Mouse (Mus musculus): ENCODE measurements at regions not wholly inside any gene's neighbourhood (a gene's known extent, or its start where the extent isn't known, plus 50 kb on each side); places are given as distances from the start of the nearest gene placed in this dataset.
A peak's percentile ranks its signal among the peaks of the same experiment; 100 is the strongest.

- no peak for DNase-seq (ENCODE audit: extremely low spot score in 1 of 2, low spot score in 2 of 2)
- TF ChIP-seq CTCF (IDR thresholded peaks at IDR 0.05): no peak
- Histone ChIP-seq H3K27ac (no peak overlapping the region), H3K4me3 (no peak overlapping the region)
- intact Hi-C loops (cut with DNase I): no loop called here
These were observed 101.9 kb upstream of the Lhx1 start for GRCm38 (mm10) chr11:84627259-84627658.

- intact Hi-C loops (cut with DNase I): no loop called here
- H3K27ac ChIP-seq: no peak overlapping the region
- H3K4me3 ChIP-seq: no peak overlapping the region
- no peak for DNase-seq (ENCODE audit: extremely low spot score in 1 of 2, low spot score in 2 of 2)
- no peak for TF ChIP-seq CTCF (IDR thresholded peaks at IDR 0.05)
These were observed 98.8 kb upstream of the Lhx1 start for GRCm38 (mm10) chr11:84624100-84624499.

- intact Hi-C loops (cut with DNase I): no loop called here
- no peak for TF ChIP-seq CTCF (IDR thresholded peaks at IDR 0.05)
- Histone ChIP-seq H3K27ac (no peak overlapping the region), H3K4me3 (no peak overlapping the region)
- DNase-seq (ENCODE audit: extremely low spot score in 1 of 2, low spot score in 2 of 2): no peak
These were observed 94.4 kb upstream of the Lhx1 start for GRCm38 (mm10) chr11:84619713-84620112.

- H3K27ac ChIP-seq: no peak overlapping the region
- no peak for DNase-seq (ENCODE audit: extremely low spot score in 1 of 2, low spot score in 2 of 2)
- TF ChIP-seq CTCF (IDR thresholded peaks at IDR 0.05): peak; percentile 14; the same call in 1 of the 2 replicates
- intact Hi-C loops (cut with DNase I): no loop called here
- H3K4me3 ChIP-seq: no peak overlapping the region
These were observed 93.2 kb upstream of the Lhx1 start for GRCm38 (mm10) chr11:84618576-84618975.

- no peak for DNase-seq (ENCODE audit: extremely low spot score in 1 of 2, low spot score in 2 of 2)
- no peak overlapping the region for H3K27ac ChIP-seq
- intact Hi-C loops (cut with DNase I): no loop called here
- TF ChIP-seq CTCF (IDR thresholded peaks at IDR 0.05): no peak
- H3K4me3 ChIP-seq: no peak overlapping the region
These were observed 87.8 kb upstream of the Lhx1 start for GRCm38 (mm10) chr11:84612982-84613720.

- Histone ChIP-seq H3K27ac (no peak overlapping the region), H3K4me3 (no peak overlapping the region)
- intact Hi-C loops (cut with DNase I): no loop called here
- no peak for DNase-seq (ENCODE audit: extremely low spot score in 1 of 2, low spot score in 2 of 2)
- no peak for TF ChIP-seq CTCF (IDR thresholded peaks at IDR 0.05)
These were observed 86.2 kb upstream of the Lhx1 start for GRCm38 (mm10) chr11:84611625-84611879.

- TF ChIP-seq CTCF (IDR thresholded peaks at IDR 0.05): no peak
- Histone ChIP-seq H3K27ac (no peak overlapping the region), H3K4me3 (no peak overlapping the region)
- DNase-seq (ENCODE audit: extremely low spot score in 1 of 2, low spot score in 2 of 2): no peak
- intact Hi-C loops (cut with DNase I): no loop called here
These were observed 85.7 kb upstream of the Lhx1 start for GRCm38 (mm10) chr11:84610774-84611624.

- intact Hi-C loops (cut with DNase I): no loop called here
- no peak for DNase-seq (ENCODE audit: extremely low spot score in 1 of 2, low spot score in 2 of 2)
- no peak for TF ChIP-seq CTCF (IDR thresholded peaks at IDR 0.05)
- Histone ChIP-seq H3K27ac (no peak overlapping the region), H3K4me3 (no peak overlapping the region)
These were observed 79.4 kb upstream of the Lhx1 start for GRCm38 (mm10) chr11:84604781-84605180.

- DNase-seq (ENCODE audit: extremely low spot score in 1 of 2, low spot score in 2 of 2): no peak
- TF ChIP-seq CTCF (IDR thresholded peaks at IDR 0.05): no peak
- no peak overlapping the region for H3K4me3 ChIP-seq
- H3K27ac ChIP-seq: no peak overlapping the region
- intact Hi-C loops (cut with DNase I): no loop called here
These were observed 74.0 kb upstream of the Lhx1 start for GRCm38 (mm10) chr11:84599267-84599841.

- no peak for TF ChIP-seq CTCF (IDR thresholded peaks at IDR 0.05)
- no peak for DNase-seq (ENCODE audit: extremely low spot score in 1 of 2, low spot score in 2 of 2)
These were observed 72.4 kb upstream of the Lhx1 start for GRCm38 (mm10) chr11:84597572-84598295.

GRCm38 (mm10) chr11:84592715-84593339, 67.5 kb upstream of the Lhx1 start:
- no peak for DNase-seq (ENCODE audit: extremely low spot score in 1 of 2, low spot score in 2 of 2)
- no peak for TF ChIP-seq CTCF (IDR thresholded peaks at IDR 0.05)
- no peak overlapping the region for H3K4me3 ChIP-seq
- intact Hi-C loops (cut with DNase I): no loop called here
- H3K27ac ChIP-seq: no peak overlapping the region

More at GRCm38 (mm10) chr11:84597572-84598295, 72.4 kb upstream of the Lhx1 start:
- intact Hi-C loops (cut with DNase I): no loop called here
- Histone ChIP-seq H3K27ac (no peak overlapping the region), H3K4me3 (no peak overlapping the region)

Data from left cerebral cortex, adult 2 months (tissue).